Mouse (Mus musculus) layer of hippocampus, adult 2 months (tissue): ENCODE results near the gene Akr1c6. TPM values are rescaled to one million over a fixed set of nuclear protein-coding genes. Genes with fewer than 3 reads are reported as not detected.
"Not testable (repeated sequence)": the region's sequence is repeated elsewhere in the genome, so short reads cannot be mapped to it uniquely, and the experiment has no call there.

Experiments
- DNase-seq, 2 experiments: peaks; one replicate each; pipeline ENCODE4 v3.0.0; 2022; ENCODE audit warnings: low spot score in 2 of 2
- H3K27ac ChIP-seq: fragments of 200-600 bp; 2 replicates; pipeline ENCODE4 v1.8.1; 2022
- H3K4me3 ChIP-seq: fragments of 200-600 bp; 2 replicates; pipeline ENCODE4 v1.8.1; 2022; ENCODE audit warnings: mild to moderate bottlenecking
- CTCF ChIP-seq: fragments of 200-600 bp; conservative IDR thresholded peaks from 2 replicates; pipeline ENCODE4 v1.8.1; 2022; ENCODE audit warnings: antibody characterized with exemption, mild to moderate bottlenecking, moderate library complexity
- long read RNA-seq, 2 experiments: library from polyadenylated mRNA; stranded (forward); transcript quantifications; one replicate each; pipeline ENCODE4 v2.0.0; 2021; ENCODE audit warnings: borderline mapping rate in 2 of 2
- total RNA-seq, 2 experiments: library from RNA; stranded (reverse); gene quantifications; 2 replicates each; pipeline ENCODE4 v1.2.3; 2021

Akr1c6 gene
- total RNA-seq: not detected
- long read RNA-seq, experiment 1: 0 reads
- long read RNA-seq, experiment 2: 0 reads

DNA sequence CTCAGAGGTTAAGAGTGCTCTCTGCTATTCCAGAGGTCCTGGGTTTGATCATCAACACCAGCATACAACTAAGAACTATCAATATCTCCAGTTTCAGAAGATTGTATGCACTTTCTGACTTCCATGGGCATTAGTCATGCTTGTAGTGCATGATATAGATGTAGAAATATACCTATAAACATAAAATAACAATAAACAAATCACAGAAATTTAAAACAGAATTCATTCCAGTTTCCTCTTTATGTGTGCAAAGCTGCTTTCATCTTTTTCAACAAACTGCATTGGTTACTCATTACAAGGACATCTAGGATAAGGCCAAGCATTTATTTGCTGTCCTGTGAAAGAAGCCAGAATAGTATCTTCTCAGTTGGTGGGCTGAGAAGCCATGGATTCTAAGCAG is at the start of gene Akr1c6:
Akr1c6 (plus strand) TSS at position 301 of the 400 bp plus-strand sequence.
- DNase-seq: no peak
- TF ChIP-seq CTCF: no peak
- H3K4me3 ChIP-seq: no peak within 1 kb of the TSS
- no peak within 1 kb of the TSS for H3K27ac ChIP-seq

DNA sequence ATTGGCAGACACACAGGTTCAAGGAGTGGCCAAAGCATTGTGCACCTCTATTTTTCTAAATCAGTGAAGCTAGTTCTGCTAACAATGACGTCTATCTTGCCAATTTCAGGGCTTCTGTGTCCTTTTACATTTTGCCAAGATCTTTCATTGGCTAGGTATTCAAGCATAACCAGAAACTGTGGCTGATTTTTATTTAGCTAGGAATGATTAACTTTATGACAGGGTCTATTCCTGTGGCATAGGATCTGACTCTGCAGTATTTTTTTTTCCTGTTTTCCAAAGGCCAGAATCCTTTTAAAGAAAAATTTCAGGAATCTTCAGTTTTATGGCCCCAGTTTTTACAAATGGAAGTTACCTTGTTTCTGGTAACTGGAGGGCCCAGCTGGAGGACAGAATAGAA is 49.2 kb upstream of the Akr1c6 start:
- no peak overlapping the region for H3K27ac ChIP-seq
- no peak for TF ChIP-seq CTCF
- no peak overlapping the region for H3K4me3 ChIP-seq
- DNase-seq: no peak

DNA sequence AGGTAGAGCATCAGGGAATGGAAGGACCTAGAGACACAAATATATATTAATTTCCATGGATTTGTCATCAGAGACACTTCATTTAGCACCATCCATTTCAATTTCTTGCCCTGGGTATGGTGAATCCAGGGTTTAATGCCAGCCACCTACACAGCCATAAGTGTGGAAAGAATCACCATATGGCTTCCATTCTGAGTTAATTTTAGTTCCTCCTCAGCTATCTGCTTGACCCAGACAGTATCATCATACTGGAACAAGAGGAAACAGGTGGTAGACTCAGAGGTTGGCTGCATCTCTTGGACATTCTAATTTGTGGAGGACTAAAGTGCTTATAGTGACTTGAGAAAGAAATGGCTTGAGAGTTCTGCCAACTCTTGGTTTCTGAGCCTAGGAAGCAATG is 48.6 kb upstream of the Akr1c6 start:
- no peak for TF ChIP-seq CTCF
- peak; percentile 3 to 9 for DNase-seq
- Histone ChIP-seq H3K27ac (no peak overlapping the region), H3K4me3 (no peak overlapping the region)

DNA sequence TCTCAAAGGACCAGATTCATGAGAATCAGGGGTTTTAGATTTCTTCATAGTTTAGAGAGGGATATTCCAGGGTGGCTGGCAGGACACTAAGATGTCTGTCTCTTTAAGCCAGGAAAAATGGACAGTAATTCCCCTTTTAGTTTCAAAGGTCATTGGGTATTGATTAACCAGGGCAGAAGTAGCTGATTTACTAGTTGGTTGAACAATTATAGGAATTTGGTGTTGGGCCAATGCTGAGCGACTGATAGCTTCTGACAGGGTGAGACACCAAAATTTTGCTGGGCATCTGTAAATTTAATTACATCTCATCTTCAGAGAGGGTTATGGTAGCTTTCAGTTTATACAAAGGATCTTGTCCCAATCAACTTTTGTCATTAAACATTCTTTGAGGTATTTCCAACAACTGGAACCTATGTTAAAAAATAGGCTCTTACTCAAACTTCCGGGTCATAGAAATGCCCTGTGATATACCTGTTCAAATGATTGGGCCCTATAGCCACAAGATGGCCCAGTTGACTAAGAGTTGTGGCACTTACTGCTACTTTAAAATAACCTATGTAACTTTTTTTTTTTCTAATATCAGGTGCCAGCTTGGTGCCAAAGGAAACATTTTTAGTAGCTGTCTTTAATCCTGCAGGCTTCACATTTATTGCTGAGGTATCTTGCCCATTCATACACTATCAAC is 45.2 kb upstream of the Akr1c6 start:
- no peak for DNase-seq
- TF ChIP-seq CTCF: no peak
- Histone ChIP-seq H3K4me3 (no peak overlapping the region), H3K27ac (no peak overlapping the region)

DNA sequence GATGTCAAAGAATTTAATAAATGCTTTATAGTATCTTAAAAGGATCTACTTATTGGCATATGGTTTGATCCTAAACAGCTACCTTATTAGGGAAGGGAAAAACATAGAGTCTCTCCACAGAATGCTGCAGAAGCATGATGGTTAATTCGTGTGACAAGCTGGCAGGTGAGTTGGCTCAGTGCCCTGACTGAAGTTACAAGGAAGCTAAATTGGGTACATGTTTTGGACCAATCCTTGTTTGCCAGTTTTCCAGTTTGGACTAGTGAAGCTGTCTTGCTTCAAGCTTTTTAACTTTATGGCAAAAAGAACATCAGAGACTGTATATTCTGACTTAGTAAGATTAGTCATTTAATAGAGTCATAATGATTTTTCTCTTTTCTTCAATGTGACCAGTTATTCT is 33.7 kb upstream of the Akr1c6 start:
- H3K4me3 ChIP-seq, H3K27ac ChIP-seq, DNase-seq: not testable (repeated sequence)

DNA sequence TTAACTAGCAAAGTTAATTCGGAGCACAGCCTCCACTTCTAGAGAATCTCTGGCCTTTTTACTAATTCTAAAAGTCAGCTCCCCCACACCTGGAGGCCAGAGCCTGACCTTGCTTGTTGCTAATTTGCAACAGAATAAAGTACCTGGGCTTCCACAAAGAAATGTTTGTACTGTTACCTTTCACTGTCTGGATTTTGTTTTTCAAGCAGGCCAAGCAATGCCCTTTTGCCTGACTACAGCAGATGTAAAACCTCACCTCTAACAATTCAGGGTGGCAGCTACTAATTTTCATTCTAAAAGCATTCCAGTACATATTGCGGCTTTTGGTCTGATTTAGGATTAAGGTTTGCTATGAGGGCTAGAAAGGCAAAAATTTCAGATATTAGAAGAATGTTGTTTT is 33.3 kb upstream of the Akr1c6 start:
- Histone ChIP-seq H3K4me3 (no peak overlapping the region), H3K27ac (no peak overlapping the region)
- no peak for DNase-seq
- no peak for TF ChIP-seq CTCF

DNA sequence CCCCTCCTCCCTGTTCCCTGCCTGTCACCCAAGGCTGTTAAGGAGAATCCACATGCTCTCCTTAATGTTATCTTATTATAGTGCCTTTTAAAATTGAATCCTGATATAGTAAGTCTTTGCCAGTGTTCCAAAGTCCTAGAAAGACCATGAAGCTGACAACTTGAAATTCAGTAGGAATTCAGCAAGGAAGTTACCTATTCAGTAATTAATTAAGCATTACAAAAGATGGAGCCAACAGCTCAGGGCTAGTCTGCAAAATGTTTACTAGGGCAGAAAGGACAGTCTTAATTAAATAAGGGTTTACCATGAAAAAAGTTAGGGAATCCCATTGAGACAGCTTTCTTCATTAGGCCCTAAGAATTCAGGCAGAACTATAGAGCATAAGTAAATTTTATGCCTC is 31.9 kb upstream of the Akr1c6 start:
- DNase-seq: no peak
- Histone ChIP-seq H3K4me3 (no peak overlapping the region), H3K27ac (no peak overlapping the region)
- TF ChIP-seq CTCF: no peak

DNA sequence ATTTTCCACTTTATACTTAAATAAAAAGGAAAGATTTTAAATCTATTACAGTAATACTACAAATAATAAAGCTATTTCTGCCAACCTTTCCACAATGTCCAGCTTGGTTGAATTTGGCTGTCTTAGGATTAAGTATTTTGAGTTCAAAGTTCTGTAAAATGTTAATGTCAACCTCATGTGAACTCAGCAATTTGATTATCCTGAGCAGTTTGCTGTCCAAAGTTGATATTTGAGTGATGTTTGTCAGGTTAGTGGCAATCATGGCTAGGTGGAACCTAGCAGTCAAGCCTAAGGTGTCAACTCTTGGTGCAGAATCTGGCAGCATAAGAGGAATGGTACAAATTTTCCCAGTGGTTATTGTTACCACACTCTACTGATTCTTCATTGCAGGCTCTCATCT is 29.4 kb upstream of the Akr1c6 start:
- no peak overlapping the region for H3K27ac ChIP-seq
- no peak overlapping the region for H3K4me3 ChIP-seq
- TF ChIP-seq CTCF: no peak
- DNase-seq: no peak

DNA sequence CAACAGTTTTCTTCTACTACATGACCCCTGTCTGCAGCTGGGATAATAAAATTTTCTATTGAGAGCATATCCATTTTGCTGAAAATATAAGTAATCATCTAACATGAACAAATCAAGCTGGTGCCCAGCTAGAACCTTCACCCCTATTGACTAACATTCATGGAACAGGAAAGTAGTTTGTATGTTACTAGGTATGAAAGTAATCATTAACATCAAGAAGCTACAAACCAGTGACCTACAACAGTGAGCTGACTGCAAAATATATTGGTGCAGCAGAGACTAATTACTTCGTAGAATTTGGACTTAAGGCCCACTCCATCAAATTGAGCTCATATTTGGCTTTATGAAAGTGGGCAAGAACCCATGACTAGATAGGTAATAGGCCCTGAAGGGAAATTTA is 27.3 kb upstream of the Akr1c6 start:
- Histone ChIP-seq H3K27ac (no peak overlapping the region), H3K4me3 (no peak overlapping the region)
- DNase-seq: no peak
- no peak for TF ChIP-seq CTCF

DNA sequence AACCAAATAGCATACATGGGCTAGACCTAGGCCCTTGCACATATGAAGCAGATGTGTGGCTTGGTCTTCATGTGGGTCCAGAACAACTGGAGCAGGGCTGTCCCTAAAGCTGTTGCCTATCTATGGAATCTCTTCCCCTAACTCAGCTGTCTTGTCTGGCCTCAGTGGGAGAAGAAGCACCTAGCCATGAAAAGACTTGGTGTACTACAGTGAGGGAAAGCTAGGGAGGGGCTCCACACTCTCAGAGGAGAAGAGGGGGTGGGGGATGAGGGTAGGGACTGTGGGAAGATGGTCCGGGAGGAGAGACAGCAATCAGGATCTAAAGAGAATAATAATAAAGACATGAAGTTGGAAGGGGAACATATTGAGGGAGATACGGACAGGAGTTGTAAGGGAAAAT is 5.5 kb upstream of the Akr1c6 start:
- H3K27ac ChIP-seq: no peak overlapping the region
- H3K4me3 ChIP-seq: no peak overlapping the region
- no peak for TF ChIP-seq CTCF
- DNase-seq: no peak

DNA sequence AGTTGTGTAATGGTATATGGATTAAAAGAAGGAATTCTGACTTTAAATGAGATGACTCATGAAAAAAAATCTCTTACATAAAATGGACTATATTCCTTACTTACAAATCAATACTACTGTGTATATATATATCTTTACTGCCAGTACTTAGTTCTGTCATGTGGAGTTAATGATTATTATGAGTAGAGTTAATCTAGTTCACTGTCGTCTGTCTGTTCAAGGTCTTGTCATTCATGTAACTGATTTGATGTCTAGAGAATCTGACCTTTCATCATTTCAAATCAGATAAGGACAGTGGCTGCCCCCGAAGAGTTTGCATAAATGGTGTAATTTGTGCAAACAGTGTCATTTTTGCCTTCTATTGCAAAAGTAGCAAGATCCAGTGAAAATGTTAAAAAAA is 5.1 kb upstream of the Akr1c6 start:
- DNase-seq: no peak
- no peak overlapping the region for H3K27ac ChIP-seq
- H3K4me3 ChIP-seq: no peak overlapping the region
- no peak for TF ChIP-seq CTCF

DNA sequence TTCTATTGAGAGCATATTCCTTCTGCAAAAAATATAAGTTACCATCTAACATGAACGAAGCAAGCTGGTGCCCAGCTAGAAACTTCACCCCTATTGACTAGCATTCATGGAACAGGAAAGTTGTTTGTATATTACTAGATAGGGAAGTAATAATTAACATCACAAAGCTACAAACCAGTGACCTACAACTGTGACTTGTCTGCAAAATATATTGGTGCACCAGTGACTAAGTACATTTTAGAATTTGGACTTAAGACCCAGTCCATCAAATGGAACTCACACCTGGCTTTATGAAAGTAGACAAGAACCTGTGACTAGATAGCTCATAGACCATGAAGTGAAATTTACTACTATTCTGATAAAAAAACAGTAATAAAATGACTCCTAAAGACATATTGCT is 3.0 kb upstream of the Akr1c6 start:
- no peak for TF ChIP-seq CTCF
- DNase-seq: no peak
- Histone ChIP-seq H3K27ac (no peak overlapping the region), H3K4me3 (no peak overlapping the region)

DNA sequence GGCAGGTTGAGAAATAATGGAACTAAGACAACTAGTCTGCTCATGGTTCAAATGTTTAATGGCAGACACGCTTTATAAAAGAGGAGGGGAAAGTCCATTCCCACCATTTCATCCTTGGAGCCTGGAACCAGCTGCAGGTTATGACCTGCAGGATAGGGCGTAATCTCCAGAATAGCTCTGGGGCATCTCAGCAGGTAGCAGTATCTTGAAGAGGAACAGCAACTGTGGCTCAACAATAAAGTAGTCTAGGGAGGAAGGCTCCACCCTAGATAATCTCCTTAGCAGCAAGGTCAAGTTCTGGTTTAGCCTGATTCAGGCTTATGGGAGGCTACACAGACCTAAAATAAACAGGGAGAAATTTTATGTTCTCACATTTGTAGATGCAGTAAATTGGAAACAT is 31.5 kb downstream of the Akr1c6 start:
- DNase-seq: no peak
- Histone ChIP-seq H3K27ac (no peak overlapping the region), H3K4me3 (no peak overlapping the region)
- TF ChIP-seq CTCF: no peak

DNA sequence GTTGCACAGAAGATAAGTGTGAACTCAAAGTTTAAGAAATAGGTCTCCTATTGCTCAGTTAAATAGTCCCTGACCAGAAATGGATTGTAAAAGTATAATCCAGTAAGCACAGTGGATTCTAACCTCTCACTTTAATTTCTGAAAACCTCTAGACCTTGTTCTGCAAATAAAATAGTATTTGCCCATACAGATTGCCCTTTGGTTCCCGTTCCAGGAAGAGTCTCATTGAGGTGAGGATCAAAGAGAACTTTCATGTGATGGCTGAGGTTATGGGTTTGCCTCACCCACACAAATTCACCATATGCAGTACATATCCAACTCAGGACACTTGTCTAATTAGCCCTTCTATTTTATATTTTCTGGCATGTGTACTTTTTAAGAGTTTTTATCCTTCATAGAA is 33.8 kb downstream of the Akr1c6 start:
- DNase-seq: no peak
- H3K27ac ChIP-seq: no peak overlapping the region
- H3K4me3 ChIP-seq: no peak overlapping the region
- TF ChIP-seq CTCF: no peak

Other genes starting within 250 kb of the Akr1c6 start
- under 1 TPM; 0.47 to 0.51 TPM for gene Akr1c13, start 243.2 kb upstream of the Akr1c6 start, total RNA-seq
- not detected for gene Akr1c19, start 205.6 kb upstream of the Akr1c6 start, total RNA-seq
- not detected for gene Akr1c12, start 154.9 kb upstream of the Akr1c6 start, total RNA-seq
- gene Akr1c20, start 89.0 kb downstream of the Akr1c6 start, total RNA-seq: not detected
- gene Akr1c21, start 139.8 kb downstream of the Akr1c6 start, total RNA-seq: not detected
- 10 to 100 TPM; 18.1 to 24.7 TPM for gene Akr1e1, start 174.9 kb downstream of the Akr1c6 start, total RNA-seq